Mouse (Mus musculus) CH12.LX (cell line): Measurements from ENCODE around the gene Mcmbp. TPM values are rescaled to one million over a fixed set of nuclear protein-coding genes. Genes with fewer than 3 reads are reported as not detected.

Experiments
- DNase-seq: peaks from one replicate; pipeline ENCODE4 v3.0.0-alpha.2; 2013; ENCODE audit errors: extremely low read depth
- H3K27ac ChIP-seq: 2 replicates; pipeline ENCODE4 v1.5.1; 2012; ENCODE audit warnings: low read depth, mild to moderate bottlenecking, control low read depth, moderate library complexity; ENCODE audit not compliant: insufficient read depth
- H3K27me3 ChIP-seq: replicated peaks from 2 replicates; pipeline ENCODE3; 2012; ENCODE audit warnings: inconsistent platforms
- H3K36me3 ChIP-seq, 2 experiments: replicated peaks in 1 of 2; 2 replicates each; pipeline versions ENCODE3 to v1.6.1; 2012; ENCODE audit warnings: inconsistent platforms in 1 of 2, low read length in 1 of 2, mild to moderate bottlenecking in 1 of 2, mixed read lengths in 1 of 2, moderate library complexity in 1 of 2; ENCODE audit not compliant: control insufficient read depth in 1 of 2, insufficient read depth in 1 of 2
- H3K4me1 ChIP-seq, 2 experiments: 2 replicates each; pipeline ENCODE4 v1.6.1; 2012; ENCODE audit warnings: inconsistent platforms in 1 of 2, moderate library complexity in 1 of 2; ENCODE audit not compliant: insufficient read depth in 2 of 2, control insufficient read depth in 1 of 2
- H3K4me2 ChIP-seq: 2 replicates; pipeline ENCODE4 v1.6.1; 2012; ENCODE audit warnings: low read depth, mild to moderate bottlenecking, control low read depth; ENCODE audit not compliant: poor library complexity, insufficient read depth, severe bottlenecking
- H3K4me3 ChIP-seq, 3 experiments: fragments of 150-350 bp in 1 of 3; sonication (generic) in 1 of 3; replicated peaks in 1 of 3; 2 replicates each; pipeline versions ENCODE3 to v1.5.1; 2011 to 2012; ENCODE audit warnings: low read depth in 2 of 3, low read length in 2 of 3, mild to moderate bottlenecking in 2 of 3, moderate library complexity in 2 of 3, control low read depth in 1 of 3, improper control_type of control experiment in 1 of 3, inconsistent platforms in 1 of 3, mixed read lengths in 1 of 3; ENCODE audit not compliant: poor library complexity in 1 of 3
- H3K79me2 ChIP-seq: replicated peaks from 2 replicates; pipeline ENCODE4 v1.6.1; 2012; ENCODE audit warnings: mild to moderate bottlenecking, moderate library complexity; ENCODE audit not compliant: control insufficient read depth, poor library complexity, insufficient read depth, severe bottlenecking; ENCODE audit errors: extremely low read depth
- H3K9ac ChIP-seq: 2 replicates; pipeline ENCODE4 v1.6.1; 2012; ENCODE audit warnings: low read depth, mild to moderate bottlenecking, control low read depth, moderate library complexity; ENCODE audit not compliant: insufficient read depth
- H3K9me3 ChIP-seq: replicated peaks from 2 replicates; pipeline ENCODE3; 2012; ENCODE audit warnings: low read length, inconsistent platforms, mixed read lengths
- CHD1 ChIP-seq: IDR thresholded peaks from 2 replicates; pipeline ENCODE4 v1.6.1; 2012; ENCODE audit warnings: low read depth, low read length, improper control_type of control experiment, inconsistent platforms
- CHD2 ChIP-seq: IDR thresholded peaks from 2 replicates; pipeline ENCODE4 v1.6.1; 2011; ENCODE audit warnings: low read length, improper control_type of control experiment
- CTCF ChIP-seq, 2 experiments: IDR thresholded peaks in 1 of 2; conservative IDR thresholded peaks in 1 of 2; 2 replicates each; pipeline ENCODE4 v1.5.1; 2011 to 2012; ENCODE audit warnings: low read depth in 2 of 2, low read length in 2 of 2, improper control_type of control experiment in 1 of 2, inconsistent platforms in 1 of 2, mild to moderate bottlenecking in 1 of 2, moderate library complexity in 1 of 2
- E2F4 ChIP-seq: IDR thresholded peaks from 2 replicates; pipeline ENCODE4 v1.6.1; 2011; ENCODE audit warnings: low read depth, low read length, improper control_type of control experiment; ENCODE audit not compliant: insufficient replicate concordance
- ELF1 ChIP-seq: IDR thresholded peaks from 2 replicates; pipeline ENCODE4 v1.6.1; 2014; ENCODE audit warnings: low read depth, mild to moderate bottlenecking, inconsistent platforms, low read length, improper control_type of control experiment
- GABPA ChIP-seq: IDR thresholded peaks from 2 replicates; pipeline ENCODE4 v1.6.1; 2012; ENCODE audit warnings: low read depth, low read length, improper control_type of control experiment, inconsistent platforms; ENCODE audit not compliant: insufficient replicate concordance
- IRF4 ChIP-seq: IDR thresholded peaks from 2 replicates; pipeline ENCODE4 v1.6.1; 2014; ENCODE audit warnings: low read depth, mild to moderate bottlenecking, inconsistent platforms, low read length, improper control_type of control experiment
- JUN ChIP-seq: IDR thresholded peaks from 2 replicates; pipeline ENCODE4 v1.6.1; 2011; ENCODE audit warnings: low read depth, mild to moderate bottlenecking, low read length, improper control_type of control experiment, moderate library complexity; ENCODE audit not compliant: insufficient read depth
- JUND ChIP-seq: conservative IDR thresholded peaks from 2 replicates; pipeline ENCODE4 v1.6.1; 2011; ENCODE audit warnings: low read depth, low read length, improper control_type of control experiment
- KAT2A ChIP-seq: IDR thresholded peaks from 2 replicates; pipeline ENCODE4 v1.6.1; 2012; ENCODE audit warnings: low read length, improper control_type of control experiment, inconsistent platforms; ENCODE audit not compliant: insufficient replicate concordance
- MAFK ChIP-seq: IDR thresholded peaks from 2 replicates; pipeline ENCODE4 v1.6.1; 2011; ENCODE audit warnings: low read length, improper control_type of control experiment; ENCODE audit not compliant: insufficient replicate concordance
- MAX ChIP-seq: IDR thresholded peaks from 2 replicates; pipeline ENCODE4 v1.6.1; 2011; ENCODE audit warnings: low read length, improper control_type of control experiment
- MYC ChIP-seq: IDR thresholded peaks from 2 replicates; pipeline ENCODE4 v1.6.1; 2011; ENCODE audit warnings: low read depth, mild to moderate bottlenecking, improper control_type of control experiment, low read length
- NELFE ChIP-seq: IDR thresholded peaks from 2 replicates; pipeline ENCODE4 v1.6.1; 2011; ENCODE audit warnings: low read depth, low read length, improper control_type of control experiment
- NRF1 ChIP-seq: IDR thresholded peaks from 2 replicates; pipeline ENCODE4 v1.6.1; 2014; ENCODE audit warnings: low read depth, mild to moderate bottlenecking, inconsistent platforms, low read length, improper control_type of control experiment, moderate library complexity
- PAX5 ChIP-seq: IDR thresholded peaks from 2 replicates; pipeline ENCODE4 v1.6.1; 2012; ENCODE audit warnings: low read length, inconsistent platforms, mixed read lengths
- RAD21 ChIP-seq: IDR thresholded peaks from 2 replicates; pipeline ENCODE4 v1.6.1; 2011; ENCODE audit warnings: low read depth, mild to moderate bottlenecking, low read length, improper control_type of control experiment, moderate library complexity
- SIN3A ChIP-seq: IDR thresholded peaks from 2 replicates; pipeline ENCODE4 v1.6.1; 2012; ENCODE audit warnings: low read length, improper control_type of control experiment, inconsistent platforms
- TBP ChIP-seq: conservative IDR thresholded peaks from 2 replicates; pipeline ENCODE4 v1.6.1; 2011; ENCODE audit warnings: low read depth, low read length, improper control_type of control experiment
- TCF12 ChIP-seq: IDR thresholded peaks from 2 replicates; pipeline ENCODE4 v1.6.1; 2014; ENCODE audit warnings: low read depth, mild to moderate bottlenecking, inconsistent platforms, low read length, improper control_type of control experiment
- UBTF ChIP-seq: IDR thresholded peaks from 2 replicates; pipeline ENCODE4 v1.6.1; 2012; ENCODE audit warnings: low read depth, mild to moderate bottlenecking, inconsistent platforms, low read length, improper control_type of control experiment, moderate library complexity
- USF1 ChIP-seq: IDR thresholded peaks from 2 replicates; pipeline ENCODE4 v1.6.1; 2014; ENCODE audit warnings: low read depth, mild to moderate bottlenecking, inconsistent platforms, low read length, improper control_type of control experiment
- ZC3H11A ChIP-seq: IDR thresholded peaks from 2 replicates; pipeline ENCODE4 v1.6.1; 2012; ENCODE audit warnings: low read depth, mild to moderate bottlenecking, inconsistent platforms, low read length, improper control_type of control experiment
- ZKSCAN1 ChIP-seq: IDR thresholded peaks from 2 replicates; pipeline ENCODE4 v1.6.1; 2012; ENCODE audit warnings: low read depth, inconsistent platforms, low read length, improper control_type of control experiment, borderline replicate concordance
- ZMIZ1 ChIP-seq: IDR thresholded peaks from 2 replicates; pipeline ENCODE4 v1.6.1; 2012; ENCODE audit warnings: low read depth, mild to moderate bottlenecking, inconsistent platforms, low read length, improper control_type of control experiment
- ZNF384 ChIP-seq: IDR thresholded peaks from 2 replicates; pipeline ENCODE4 v1.6.1; 2012; ENCODE audit warnings: low read depth, low read length, improper control_type of control experiment, inconsistent platforms
- dilution Hi-C: fragments of 300-500 bp; cut with MboI; formaldehyde crosslinking; loops from 2 replicates; pipeline ENCODE4 v1.14.3; 2020; ENCODE audit warnings: low sequenced_read_pairs; ENCODE audit not compliant: extremely low pct_unique_long_range_greater_than_20kb, extremely low pct_ligation_motif_present
- in situ Hi-C: fragments of 300-500 bp; cut with MboI; formaldehyde crosslinking; loops from 3 replicates; pipeline ENCODE4 v1.14.3; 2019; ENCODE audit warnings: low sequenced_read_pairs, low pct_ligation_motif_present, low pct_unique_long_range_greater_than_20kb, mixed read lengths
- polyA plus RNA-seq: library from polyadenylated mRNA; unstranded; fragments of >175 nt; gene quantifications from 2 replicates; pipeline ENCODE4 v1.2.1, GENCODE M21; 2012; ENCODE audit warnings: low read depth; ENCODE audit not compliant: insufficient read length
- total RNA-seq, 2 experiments: library from RNA; depleted of rRNA; stranded (reverse); fragments of 300-350 nt in 1 of 2; fragments of >200 nt in 1 of 2; gene quantifications; 2 replicates each; pipeline ENCODE4 v1.2.3; 2012 to 2014

Mcmbp gene
- total and polyA plus RNA-seq, 3 experiments: 45.2 to 75.7 (median 69.4) TPM

GRCm38 (mm10) chr7:128766696-128767095 lies 26.4 kb upstream of the Mcmbp start:
- Histone ChIP-seq H3K4me2 (no peak overlapping the region), H3K27me3 (no peaks in the 10 kb centered on the region)
- TF ChIP-seq JUND: no peak
- TF ChIP-seq ELF1: no peak
- TF ChIP-seq ZNF384: no peak
- no peak for TF ChIP-seq CTCF (conservative IDR thresholded peaks at IDR 0.05 in 1 of 2, IDR thresholded peaks at IDR 0.05 in 1 of 2; ENCODE audit: low read depth in 2 of 2, low read length in 2 of 2)
- no peak for TF ChIP-seq ZMIZ1
- TF ChIP-seq GABPA: no peak
- no peak for TF ChIP-seq USF1
- TF ChIP-seq SIN3A: no peak
- no peak for TF ChIP-seq TCF12
- no peak for TF ChIP-seq KAT2A
- no peak for TF ChIP-seq JUN
- TF ChIP-seq NELFE: no peak
- no peak for TF ChIP-seq UBTF
- no peak for TF ChIP-seq MAX
- TF ChIP-seq MYC: no peak
- TF ChIP-seq ZKSCAN1: no peak
- no peak for TF ChIP-seq ZC3H11A
- no peak for TF ChIP-seq RAD21
- no peak for TF ChIP-seq IRF4
- TF ChIP-seq, all 38 proteins: peak for 0
- Histone ChIP-seq H3K9ac (no peak overlapping the region), H3K79me2 (no peaks in the 10 kb centered on the region), H3K4me1 (no peaks in the 10 kb centered on the region), H3K9me3 (peaks cover 3% of the 10 kb centered on the region), H3K36me3 (peaks cover 56 to 86% of the 10 kb centered on the region in 2 experiments), H3K4me3 (no peak overlapping the region), H3K27ac (no peak overlapping the region)
- in situ Hi-C loops (loop anchor here (25.0 kb wide), 1 partner anchor 1746 kb away; the partner anchor contains the start of gene Ate1), dilution Hi-C loops (no loop called here)
- DNase-seq: no peak

- in situ Hi-C loops: loop anchor here (25.0 kb wide), 1 partner anchor 1753 kb away; the partner anchor contains the start of gene Ate1
- TF ChIP-seq CHD1: no peak
- TF ChIP-seq SIN3A: no peak
- no peak for TF ChIP-seq PAX5
- no peak for TF ChIP-seq NRF1
- TF ChIP-seq JUND: no peak
- no peak for TF ChIP-seq ZMIZ1
- no peak for TF ChIP-seq TCF12
- TF ChIP-seq MAFK: no peak
- no peak for TF ChIP-seq ZKSCAN1
- TF ChIP-seq E2F4: no peak
- TF ChIP-seq CHD2: no peak
- TF ChIP-seq TBP: no peak
- DNase-seq: no peak
- Histone ChIP-seq H3K9me3 (no peaks in the 10 kb centered on the region), H3K9ac (no peak overlapping the region), H3K4me1 (no peaks in the 10 kb centered on the region), H3K27me3 (no peaks in the 10 kb centered on the region), H3K4me3 (no peak overlapping the region), H3K27ac (no peak overlapping the region), H3K36me3 (peaks cover 72 to 84% of the 10 kb centered on the region in 2 experiments), H3K79me2 (no peaks in the 10 kb centered on the region), H3K4me2 (no peak overlapping the region)
- dilution Hi-C loops: no loop called here
Measured at GRCm38 (mm10) chr7:128758948-128759347, 18.7 kb upstream of the Mcmbp start.
